Mouse (Mus musculus) CH12F3 (cell line): Measurements from ENCODE around the gene Zdhhc14.

Experiments used
- in situ Hi-C: fragments of 300-500 bp; cut with MboI; formaldehyde crosslinking; loops from 2 replicates; pipeline ENCODE4 v1.14.3; 2020; ENCODE audit warnings: low sequenced_read_pairs

Gene Zdhhc14

GRCm38 (mm10) chr17:5551136-5551535 lies 58.8 kb downstream of the Zdhhc14 start:
- in situ Hi-C loops = no loop called here

GRCm38 (mm10) chr17:5552036-5552760 lies 59.8 kb downstream of the Zdhhc14 start:
- in situ Hi-C loops = no loop called here

- in situ Hi-C loops = no loop called here
Observed at GRCm38 (mm10) chr17:5553556-5553955, 61.2 kb downstream of the Zdhhc14 start.

- in situ Hi-C loops = no loop called here
Observed at GRCm38 (mm10) chr17:5554573-5554972, 62.2 kb downstream of the Zdhhc14 start.

- in situ Hi-C loops = no loop called here
Observed at GRCm38 (mm10) chr17:5556568-5556967, 64.2 kb downstream of the Zdhhc14 start.

- in situ Hi-C loops = no loop called here
Observed at GRCm38 (mm10) chr17:5560212-5560611, 67.9 kb downstream of the Zdhhc14 start.

- in situ Hi-C loops = no loop called here
Observed at GRCm38 (mm10) chr17:5563108-5563507, 70.8 kb downstream of the Zdhhc14 start.

GRCm38 (mm10) chr17:5566006-5566405 lies 73.6 kb downstream of the Zdhhc14 start:
- in situ Hi-C loops = no loop called here

GRCm38 (mm10) chr17:5567943-5568342 lies 75.6 kb downstream of the Zdhhc14 start:
- in situ Hi-C loops = no loop called here

GRCm38 (mm10) chr17:5569131-5570030 lies 77.0 kb downstream of the Zdhhc14 start:
- in situ Hi-C loops = no loop called here

- in situ Hi-C loops = no loop called here
Observed at GRCm38 (mm10) chr17:5572096-5572730, 79.9 kb downstream of the Zdhhc14 start.

GRCm38 (mm10) chr17:5572745-5573420 lies 80.5 kb downstream of the Zdhhc14 start:
- in situ Hi-C loops = no loop called here

GRCm38 (mm10) chr17:5574672-5575071 lies 82.3 kb downstream of the Zdhhc14 start:
- in situ Hi-C loops = no loop called here

- in situ Hi-C loops = no loop called here
Observed at GRCm38 (mm10) chr17:5575518-5575917, 83.2 kb downstream of the Zdhhc14 start.

GRCm38 (mm10) chr17:5582232-5582631 lies 89.9 kb downstream of the Zdhhc14 start:
- in situ Hi-C loops = no loop called here

- in situ Hi-C loops = no loop called here
Observed at GRCm38 (mm10) chr17:5582937-5583336, 90.6 kb downstream of the Zdhhc14 start.

GRCm38 (mm10) chr17:5583472-5584145 lies 91.3 kb downstream of the Zdhhc14 start:
- in situ Hi-C loops = no loop called here

GRCm38 (mm10) chr17:5591604-5592209 lies 99.3 kb downstream of the Zdhhc14 start:
- in situ Hi-C loops = no loop called here

GRCm38 (mm10) chr17:5593071-5593470 lies 100.7 kb downstream of the Zdhhc14 start:
- in situ Hi-C loops = no loop called here

GRCm38 (mm10) chr17:5595068-5595467 lies 102.7 kb downstream of the Zdhhc14 start:
- in situ Hi-C loops = no loop called here
